Mouse (Mus musculus) lung, postnatal 10 days (tissue): ENCODE measurements around the gene Eef1akmt1.

Experiments
- DNase-seq: peaks from one replicate; pipeline ENCODE4 v3.0.0; 2021

The Eef1akmt1 gene

GRCm38 (mm10) chr14:57546557-57547021, 24.8 kb downstream of the Eef1akmt1 start:
- no peak for DNase-seq

- DNase-seq, result no peak
Measured at GRCm38 (mm10) chr14:57546131-57546530, 25.3 kb downstream of the Eef1akmt1 start.

- DNase-seq, result no peak
Measured at GRCm38 (mm10) chr14:57545526-57545925, 25.9 kb downstream of the Eef1akmt1 start.

DNA sequence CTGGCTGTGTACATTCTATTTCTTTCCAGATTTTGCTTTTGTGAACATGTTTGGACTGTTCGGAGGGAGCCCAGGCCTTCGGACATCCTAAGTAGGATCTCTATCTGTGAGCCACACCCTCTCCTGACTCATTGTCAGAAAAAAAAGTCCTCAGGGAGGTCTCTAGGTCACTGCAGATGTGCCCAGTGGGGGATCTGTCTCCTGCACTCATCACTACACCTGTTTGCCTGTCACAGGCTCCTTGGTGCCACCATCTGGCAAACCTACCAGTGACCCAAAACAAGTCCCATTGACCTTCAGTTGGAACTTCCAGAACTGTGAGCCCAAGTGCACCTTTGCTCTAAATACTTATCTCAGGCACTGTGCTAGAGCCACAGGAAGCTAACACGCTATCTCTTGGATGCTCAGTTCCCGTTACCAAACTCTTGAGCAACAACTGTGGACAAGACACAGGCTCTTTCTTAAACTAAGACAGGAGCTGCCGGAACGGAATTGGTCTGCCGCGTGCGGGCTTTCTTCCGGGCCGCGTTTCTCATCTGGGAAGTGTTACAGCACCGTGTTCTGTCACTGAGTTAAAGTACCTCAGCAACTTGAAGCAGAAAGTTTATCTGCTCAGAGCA, 27.9 kb downstream of the Eef1akmt1 start:
- DNase-seq, result no peak

GRCm38 (mm10) chr14:57542231-57542630, 29.2 kb downstream of the Eef1akmt1 start:
- DNase-seq, result no peak

- no peak for DNase-seq
Measured at GRCm38 (mm10) chr14:57540683-57541082, 30.7 kb downstream of the Eef1akmt1 start.

DNA sequence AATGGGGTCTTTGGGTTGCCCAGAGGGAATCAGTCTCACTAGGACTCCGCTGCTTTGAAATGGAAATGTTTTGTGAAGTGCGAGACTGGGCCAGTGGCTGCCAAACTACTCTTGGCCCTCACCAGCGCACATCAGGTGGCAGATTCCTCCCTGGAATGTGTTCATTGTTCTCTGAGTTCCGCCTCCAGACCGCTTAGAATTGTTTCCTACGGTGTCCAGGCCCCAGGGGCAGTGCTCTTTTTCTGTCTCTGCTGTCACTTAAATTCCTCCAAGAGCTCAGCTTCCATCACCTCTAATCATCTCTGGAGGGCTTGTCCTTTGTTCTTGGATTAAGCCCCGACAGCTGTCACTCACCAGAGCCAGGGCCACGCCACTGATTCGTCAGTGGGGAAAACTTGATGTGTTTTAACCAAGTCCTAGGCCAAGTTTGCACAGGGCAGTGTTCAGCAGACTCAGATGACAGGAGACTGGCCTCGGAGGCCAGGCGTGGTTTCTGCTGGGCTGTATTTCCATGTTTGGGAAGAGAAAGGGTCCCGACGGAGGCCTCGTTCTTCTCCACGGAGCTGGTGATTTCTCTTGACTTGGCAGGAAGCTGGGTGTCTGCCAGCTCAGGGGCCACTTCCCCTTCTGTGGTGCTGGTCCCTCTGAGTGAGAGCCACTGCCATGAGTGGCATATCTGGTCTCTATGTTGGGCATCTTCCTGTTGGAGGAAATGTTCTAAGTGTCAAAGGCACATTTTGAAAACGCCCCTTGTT, 34.0 kb downstream of the Eef1akmt1 start:
- peak; percentile 51 for DNase-seq

DNA sequence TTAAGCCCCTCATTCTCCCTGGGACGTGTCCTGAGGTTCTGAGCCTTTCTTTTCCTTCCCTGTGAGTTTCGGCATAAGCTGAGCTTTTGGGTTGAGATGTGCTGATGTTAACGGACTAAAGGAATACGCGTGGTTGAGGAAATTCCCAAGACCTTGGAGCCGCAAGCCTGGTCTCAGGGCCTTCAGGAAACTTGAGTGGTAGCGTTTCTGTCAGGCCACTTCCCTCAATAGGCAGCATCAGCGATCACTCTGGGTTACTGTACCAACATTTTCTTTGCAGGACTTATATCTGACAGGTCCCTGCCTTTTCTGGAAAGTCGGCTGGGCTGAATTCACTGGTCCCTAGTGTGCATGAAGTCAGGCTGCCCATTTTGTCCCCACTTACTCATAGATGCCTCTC, 34.6 kb downstream of the Eef1akmt1 start:
- no peak for DNase-seq

- DNase-seq, result peak; percentile 62
Measured at GRCm38 (mm10) chr14:57535646-57536045, 35.8 kb downstream of the Eef1akmt1 start.

GRCm38 (mm10) chr14:57534961-57535360, 36.5 kb downstream of the Eef1akmt1 start:
- DNase-seq, result peak; percentile 83

GRCm38 (mm10) chr14:57534346-57534745, 37.1 kb downstream of the Eef1akmt1 start:
- DNase-seq, result peak; percentile 73

- no peak for DNase-seq
Measured at GRCm38 (mm10) chr14:57533841-57534240, 37.6 kb downstream of the Eef1akmt1 start.

DNA sequence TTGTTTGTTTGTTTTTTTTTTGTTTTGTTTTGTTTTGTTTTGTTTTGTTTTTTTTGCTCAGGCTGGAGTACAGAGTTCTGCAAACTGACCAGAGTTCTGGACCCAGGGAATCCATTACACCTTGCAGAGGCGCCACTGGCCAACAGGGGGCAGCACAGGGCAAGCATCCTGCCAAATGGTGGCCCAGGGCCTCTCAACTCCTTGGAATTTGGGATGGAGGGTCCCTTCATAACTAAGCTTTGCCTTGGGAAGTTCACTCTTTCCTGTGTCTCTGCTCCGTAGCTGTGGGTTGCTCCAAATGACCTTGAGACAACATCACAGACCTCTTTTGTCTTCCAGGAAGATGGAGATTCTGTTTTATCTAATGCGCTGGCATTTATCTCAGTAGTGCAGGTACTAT, 38.2 kb downstream of the Eef1akmt1 start:
- peak; percentile 82 for DNase-seq

GRCm38 (mm10) chr14:57532577-57532976, 38.8 kb downstream of the Eef1akmt1 start:
- DNase-seq, result no peak

DNA sequence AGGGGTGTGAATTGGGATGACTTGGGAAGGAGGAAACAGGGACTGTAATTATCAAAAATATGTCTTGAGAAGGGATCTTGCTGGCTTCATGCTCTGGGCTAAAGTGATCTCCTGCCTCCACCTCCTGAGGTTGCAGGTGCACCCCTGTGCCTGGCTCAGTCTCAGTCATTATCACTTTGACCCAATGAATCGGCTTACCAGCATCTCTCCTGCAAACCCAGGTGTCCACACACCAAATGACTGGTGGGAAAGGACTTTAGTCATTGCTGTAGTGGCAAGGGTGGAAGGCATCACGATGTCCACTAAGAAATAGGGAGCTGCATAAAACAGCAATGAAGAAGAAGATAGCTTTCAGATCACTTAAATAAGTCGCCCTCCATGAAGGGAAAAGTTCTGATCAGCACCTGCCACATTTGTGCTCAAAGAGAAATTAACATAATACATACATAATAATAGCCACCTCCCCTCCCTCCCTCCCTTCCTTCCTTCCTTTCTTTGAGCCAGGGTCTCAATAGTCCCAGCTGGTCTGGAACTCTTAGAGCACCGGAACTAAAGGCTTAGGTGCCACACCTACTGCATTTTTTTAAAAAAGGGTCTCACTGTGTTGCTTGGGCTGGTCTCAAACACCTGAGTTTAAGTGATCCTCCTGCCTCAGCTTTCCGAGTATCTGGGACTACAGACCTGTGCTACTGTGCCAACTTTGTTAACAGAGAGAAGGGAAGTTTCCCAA, 41.5 kb downstream of the Eef1akmt1 start:
- DNase-seq, result no peak

DNA sequence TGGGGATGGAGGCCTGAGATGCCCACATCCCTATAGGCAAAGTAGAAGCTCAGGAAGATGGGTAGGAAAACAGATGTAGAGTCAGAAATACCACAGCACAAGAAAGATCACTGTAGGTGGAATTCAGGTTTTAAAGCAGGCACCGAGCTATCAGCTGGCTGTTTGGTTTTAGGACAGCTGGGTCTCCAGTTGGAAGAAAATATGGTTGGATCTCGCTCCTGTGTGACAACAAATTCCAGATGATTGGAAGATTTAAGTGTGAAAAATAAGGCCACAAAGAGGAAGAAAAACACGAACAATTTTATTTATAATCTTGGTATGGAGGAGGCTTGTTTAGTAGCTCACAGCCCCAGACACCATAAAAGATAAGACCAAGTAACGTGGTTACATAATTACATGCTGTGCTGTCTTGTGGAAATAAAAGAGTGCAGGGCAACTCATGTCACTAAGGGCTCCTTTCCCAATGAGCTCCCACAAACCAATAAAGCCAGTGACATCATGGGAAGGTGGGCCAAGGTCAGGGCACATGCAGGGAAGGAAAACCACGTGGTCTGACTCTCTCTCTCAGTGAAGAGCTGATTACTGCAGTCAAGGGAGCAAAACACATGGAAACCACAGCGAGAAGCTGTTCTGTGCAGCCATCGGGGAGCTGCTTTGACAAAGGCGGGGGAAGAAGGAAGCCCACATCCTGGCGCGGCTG, 42.2 kb downstream of the Eef1akmt1 start:
- peak; percentile 13 for DNase-seq

DNA sequence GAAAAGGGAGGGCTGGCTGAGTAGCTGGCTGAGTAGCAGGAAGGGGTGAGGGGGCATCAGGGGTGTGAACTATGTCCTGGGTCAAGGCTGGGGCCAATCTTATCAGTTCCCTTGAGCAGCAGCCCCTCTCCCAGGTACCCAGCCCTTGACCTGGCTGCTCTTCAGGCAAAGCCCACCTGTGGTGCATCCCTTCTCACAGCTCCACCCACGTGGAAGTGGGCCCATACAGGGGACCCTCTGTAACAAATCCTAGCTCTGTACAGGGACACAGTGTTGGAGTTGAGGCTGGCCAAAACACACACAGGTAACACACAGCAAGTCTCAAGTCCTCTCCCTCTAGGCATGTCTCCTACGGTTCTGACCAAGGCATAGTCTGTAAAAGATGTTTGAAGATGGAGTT, 43.8 kb downstream of the Eef1akmt1 start:
- DNase-seq, result no peak

GRCm38 (mm10) chr14:57527122-57527521, 44.3 kb downstream of the Eef1akmt1 start:
- DNase-seq, result no peak

GRCm38 (mm10) chr14:57526050-57526623, 45.3 kb downstream of the Eef1akmt1 start:
- no peak for DNase-seq

- peak; percentile 79 for DNase-seq
Measured at GRCm38 (mm10) chr14:57525388-57526049, 45.9 kb downstream of the Eef1akmt1 start.

DNA sequence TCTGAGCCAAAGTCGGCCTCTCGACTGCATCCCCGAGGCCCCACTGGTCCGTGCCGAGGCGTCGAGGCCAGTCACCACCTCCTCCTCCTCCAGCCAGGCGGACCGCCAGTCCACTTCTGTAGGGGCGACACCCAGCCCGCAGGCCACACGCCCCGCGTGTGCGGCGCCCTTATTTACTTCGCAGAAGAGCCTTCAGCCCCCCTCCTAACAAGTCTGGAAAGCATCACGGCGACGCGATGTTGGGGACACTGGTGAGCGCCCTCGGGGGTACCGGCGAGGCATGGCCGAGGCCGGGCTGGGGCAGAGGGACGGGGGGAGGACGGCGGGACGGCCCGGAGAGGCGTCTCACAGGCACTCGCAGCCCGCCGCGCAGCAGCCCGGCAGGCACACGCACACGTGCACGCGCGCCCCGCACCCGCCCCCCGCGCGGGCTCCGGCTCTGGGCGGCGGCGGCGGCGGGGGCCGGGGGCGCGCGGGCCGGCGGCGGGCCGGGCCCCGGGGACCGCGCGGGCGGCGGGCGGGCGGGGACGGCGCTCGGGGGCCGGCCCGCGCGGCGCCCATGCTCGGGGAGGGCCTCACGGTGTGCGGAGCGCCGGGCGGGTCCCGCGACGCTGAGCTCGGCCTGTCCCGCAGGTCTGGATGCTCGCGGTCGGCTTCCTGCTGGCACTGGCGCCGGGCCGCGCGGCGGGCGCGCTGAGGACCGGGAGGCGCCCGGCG, 46.6 kb downstream of the Eef1akmt1 start, which contains the start of gene Il17d:
TSS of gene Il17d (plus strand) at position 107 of the 717 bp plus-strand sequence.
- peak; percentile 65 for DNase-seq
